Mouse (Mus musculus) retina, adult 2 months (tissue): ENCODE measurements around the gene Foxn3.

ENCODE experiments used
- DNase-seq: peaks from one replicate; pipeline ENCODE4 v3.0.0-alpha.2; 2012; ENCODE audit warnings: low read depth, low spot score

Foxn3 gene

DNA sequence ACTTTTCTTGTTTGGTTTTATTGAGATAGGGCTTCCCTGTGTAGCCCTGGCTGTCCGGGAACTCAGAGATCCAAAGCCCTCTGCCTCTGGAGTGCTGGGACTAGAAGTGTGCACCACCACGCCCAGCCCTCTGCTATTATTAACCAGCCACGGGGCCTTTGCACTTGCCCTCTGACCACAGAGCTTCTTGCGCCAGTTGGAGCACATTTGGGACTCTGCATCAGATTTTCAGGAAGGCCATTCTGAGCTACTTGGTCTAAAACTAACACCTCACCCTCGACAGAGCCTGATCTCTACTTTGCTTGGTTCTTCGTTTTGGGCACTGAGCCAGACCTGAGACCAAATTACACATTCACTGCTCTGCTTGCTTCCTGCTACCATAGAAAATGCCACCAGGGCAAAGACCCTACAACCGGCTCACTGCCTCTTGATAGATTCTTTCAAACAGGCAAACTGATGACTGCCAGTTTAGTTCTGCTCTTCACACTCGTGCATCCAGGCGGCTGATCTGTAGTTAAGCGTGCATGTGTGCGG is 301.2 kb downstream of the Foxn3 start:
- no peak for DNase-seq

DNA sequence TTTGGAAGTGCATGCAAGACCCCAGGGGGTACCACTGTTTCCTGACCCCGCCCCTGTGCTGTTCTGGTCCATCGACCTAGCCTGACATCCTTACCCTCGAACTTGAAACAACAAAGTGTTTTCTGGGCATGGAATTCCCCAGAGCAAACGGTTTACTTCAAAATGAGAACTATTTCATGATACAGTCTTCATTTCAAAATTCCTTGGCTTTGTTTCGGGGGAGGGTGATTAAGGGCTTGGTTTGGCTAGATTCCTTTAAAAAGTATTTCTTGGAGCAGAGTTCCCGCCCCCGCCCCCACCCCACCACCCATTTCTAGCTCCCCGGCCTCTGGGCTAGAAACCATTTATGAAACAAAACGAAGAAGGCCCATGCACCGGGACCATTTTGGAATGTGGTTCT is 303.2 kb downstream of the Foxn3 start:
- no peak for DNase-seq

DNA sequence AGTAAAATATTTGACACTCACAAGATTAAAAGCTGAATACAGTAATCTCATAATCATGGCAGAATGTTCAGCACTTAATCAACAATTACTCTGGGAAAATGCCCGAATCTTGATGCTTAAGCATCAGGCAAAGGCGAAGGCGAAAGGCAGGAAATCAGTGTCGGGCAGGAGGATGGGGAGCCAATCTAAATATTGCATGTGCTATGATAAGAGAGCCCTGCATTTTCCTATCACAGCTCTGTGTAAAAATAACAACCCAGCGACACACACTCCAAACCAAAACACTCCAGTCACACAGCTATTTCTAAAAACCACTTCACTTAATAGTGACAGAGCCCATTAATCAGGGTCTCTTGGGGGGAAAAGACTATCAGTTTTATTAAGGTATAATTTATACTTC is 305.8 kb downstream of the Foxn3 start:
- no peak for DNase-seq

DNA sequence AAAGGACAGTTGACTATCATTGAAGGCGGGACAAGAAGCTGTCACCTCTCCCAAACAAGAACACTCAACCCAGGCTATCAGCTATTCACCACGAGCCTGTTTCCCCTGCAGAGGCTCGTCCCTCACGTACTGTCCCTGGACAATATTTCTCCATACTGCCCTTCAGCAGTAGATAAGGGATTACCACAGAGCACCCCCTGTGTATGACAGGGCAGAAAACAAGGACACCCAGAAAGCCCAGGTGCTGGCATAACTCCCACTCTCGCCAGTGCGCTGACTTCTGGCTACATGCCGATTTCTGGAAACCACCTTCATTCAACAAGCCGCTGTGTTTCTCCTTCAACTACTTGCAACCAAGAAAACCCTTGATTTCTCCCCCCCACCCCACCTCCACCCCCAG is 306.4 kb downstream of the Foxn3 start:
- DNase-seq, result no peak

DNA sequence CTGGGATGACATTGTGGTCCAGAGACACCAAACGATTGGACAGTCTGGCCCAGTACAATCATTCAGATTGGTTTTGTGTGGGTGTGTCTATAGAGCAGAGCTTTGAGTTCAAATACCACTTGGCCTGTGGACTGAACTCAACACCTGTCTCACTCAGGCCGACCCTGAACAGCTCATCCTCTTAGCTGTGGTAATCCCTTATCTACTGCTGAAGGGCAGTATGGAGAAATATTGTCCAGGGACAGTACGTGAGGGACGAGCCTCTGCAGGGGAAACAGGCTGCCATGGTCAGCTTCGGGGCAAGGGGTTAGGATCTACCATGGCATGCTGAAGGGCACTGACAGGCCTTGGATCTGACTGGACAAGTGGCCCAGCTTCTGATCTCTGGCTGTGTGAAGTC is 306.9 kb downstream of the Foxn3 start:
- DNase-seq, result no peak

DNA sequence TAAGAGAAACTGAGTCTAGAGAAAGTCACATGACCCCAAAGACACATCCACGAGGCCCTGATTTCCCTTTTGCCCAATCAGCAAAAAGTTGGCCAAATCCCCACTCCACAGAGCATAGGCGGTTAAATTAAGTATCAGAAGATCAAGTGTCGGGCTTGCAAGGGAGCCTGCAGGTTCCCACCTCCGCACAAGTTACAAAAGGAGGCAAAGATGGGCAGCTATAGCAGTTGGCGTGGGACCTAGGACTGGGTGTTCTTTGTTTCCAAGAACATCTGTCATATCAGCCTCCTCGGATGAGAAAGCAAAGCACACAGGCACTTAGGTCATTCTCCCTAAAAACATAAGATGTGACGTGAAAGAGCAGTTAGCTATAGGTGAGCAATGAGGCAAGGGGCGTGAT is 308.9 kb downstream of the Foxn3 start:
- DNase-seq, result no peak

DNA sequence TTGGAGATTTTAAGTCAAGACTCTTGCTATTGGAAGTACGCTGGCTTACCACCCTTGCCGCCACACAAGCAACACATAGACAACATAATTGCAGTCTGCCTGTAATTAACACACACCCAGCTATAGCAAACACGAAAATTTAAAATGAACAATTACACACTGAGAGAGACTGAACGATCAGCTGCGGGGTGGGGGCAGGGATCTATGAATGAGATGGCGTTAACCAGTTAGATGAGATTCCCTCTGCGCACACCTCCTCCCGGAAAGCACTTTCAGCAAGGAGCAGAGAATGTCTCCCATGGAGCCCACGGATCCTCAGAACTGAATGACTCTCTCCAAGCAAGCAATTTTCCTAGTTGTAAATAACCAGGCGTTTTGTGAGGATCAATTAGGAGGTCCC is 309.8 kb downstream of the Foxn3 start:
- DNase-seq, result no peak

DNA sequence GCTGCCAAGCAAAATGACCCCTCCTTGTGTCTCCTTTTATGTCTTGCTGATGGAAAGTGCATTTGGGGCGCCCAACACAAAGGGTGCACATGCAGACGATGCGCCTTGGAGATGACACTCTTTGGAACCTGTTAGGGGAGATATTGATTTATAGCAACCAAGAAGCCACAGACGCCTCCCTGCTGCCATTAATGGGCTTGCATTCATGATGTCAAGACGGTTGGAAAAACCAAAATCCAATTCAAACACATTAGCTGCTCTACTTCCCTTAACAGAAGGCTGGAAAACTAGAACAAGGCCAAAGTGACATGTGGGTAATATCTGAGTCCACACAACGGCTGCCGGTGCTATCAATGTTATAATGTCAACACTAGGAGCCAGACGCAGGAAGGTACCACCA is 314.8 kb downstream of the Foxn3 start:
- DNase-seq, result no peak

DNA sequence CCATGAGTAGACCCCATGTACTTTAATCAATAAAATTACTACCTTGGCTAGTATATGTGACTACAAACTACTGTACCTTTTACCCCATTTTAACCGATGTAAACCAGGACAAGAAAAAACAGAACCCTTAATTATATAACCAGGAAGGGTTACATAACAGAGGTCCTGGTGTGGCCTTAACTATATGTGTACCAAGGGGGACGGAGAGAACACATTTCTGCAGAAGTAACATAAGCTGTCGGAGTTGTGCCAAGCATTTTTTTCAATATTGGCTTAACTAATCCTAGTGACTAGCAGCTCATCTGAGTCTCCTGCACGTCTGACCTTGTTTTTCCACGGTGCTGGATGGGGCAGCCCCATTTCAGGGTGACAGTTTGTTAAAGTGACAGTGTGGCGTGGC is 315.4 kb downstream of the Foxn3 start:
- peak; percentile 25 for DNase-seq

DNA sequence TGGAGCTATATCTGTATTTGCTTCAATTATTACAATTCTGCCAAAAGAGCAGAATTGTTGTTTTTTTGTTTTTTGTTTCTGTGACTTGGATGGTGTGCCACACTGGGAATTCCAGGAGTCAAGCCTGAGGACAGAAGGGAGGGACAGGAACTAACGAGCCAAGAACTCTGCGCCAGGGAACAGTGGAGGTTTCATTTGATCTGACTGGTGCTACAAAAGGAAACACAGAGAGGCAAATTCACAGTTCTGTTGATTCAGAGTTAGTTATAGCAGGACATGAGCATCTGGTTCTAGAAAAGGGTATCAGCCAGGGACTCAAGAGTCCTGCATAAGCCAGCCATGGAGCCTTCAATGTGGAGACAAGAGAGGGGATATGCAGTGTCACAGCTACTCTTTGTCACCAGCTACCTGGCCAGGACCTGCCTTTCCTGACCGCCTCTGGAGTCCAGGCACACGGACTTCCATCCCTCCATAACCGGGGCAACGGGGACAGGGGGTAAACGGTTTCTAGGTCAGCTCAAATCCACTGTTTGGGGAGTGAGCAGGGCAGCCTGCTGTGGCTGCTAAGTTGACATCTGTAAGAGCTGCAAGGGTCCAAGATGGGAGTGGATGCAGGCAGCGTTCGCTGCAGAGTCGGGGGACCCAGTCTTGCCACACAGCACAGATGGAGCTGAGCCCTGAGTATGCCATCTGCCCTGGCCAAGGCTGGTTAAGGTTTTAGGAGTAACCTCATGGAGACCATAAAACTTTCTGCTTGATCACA is 316.2 kb downstream of the Foxn3 start:
- no peak for DNase-seq

DNA sequence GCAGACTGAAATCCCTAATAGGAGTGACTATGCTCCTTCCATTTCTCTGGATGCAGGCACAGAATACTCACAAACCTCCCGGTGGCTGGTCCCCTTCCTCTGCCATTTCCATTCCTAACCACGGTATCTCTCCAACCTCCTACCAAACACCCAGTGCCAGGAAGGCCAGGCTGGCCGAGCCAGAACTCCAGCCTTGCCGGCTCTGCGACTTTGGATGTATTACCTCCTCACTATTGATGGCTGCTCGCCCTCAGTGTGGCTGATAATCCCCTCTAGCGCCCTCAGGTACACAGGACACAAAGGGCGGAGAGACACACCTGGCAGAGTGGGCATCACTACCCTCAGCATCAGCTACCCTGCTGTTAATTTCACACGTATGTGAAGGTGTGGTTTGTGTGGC is 318.7 kb downstream of the Foxn3 start:
- DNase-seq, result no peak

DNA sequence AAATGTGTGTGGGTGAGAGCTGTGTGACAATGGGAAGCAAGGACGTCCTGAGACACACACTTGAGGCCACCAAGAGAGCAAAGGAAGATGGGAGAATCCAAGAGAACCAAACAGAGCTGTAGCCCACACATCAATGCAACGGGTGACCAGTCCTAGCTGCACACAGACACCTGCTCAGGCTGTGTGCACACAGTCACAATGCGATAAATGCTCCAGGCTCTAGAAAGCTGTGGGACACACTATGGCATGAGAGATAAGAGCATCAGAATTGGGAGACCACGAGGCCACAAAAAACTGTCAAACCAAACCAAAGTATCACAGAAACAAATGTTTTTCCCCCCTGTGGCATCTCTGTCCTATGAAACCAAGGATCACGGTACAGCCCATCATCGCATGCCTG is 319.1 kb downstream of the Foxn3 start:
- DNase-seq, result no peak

DNA sequence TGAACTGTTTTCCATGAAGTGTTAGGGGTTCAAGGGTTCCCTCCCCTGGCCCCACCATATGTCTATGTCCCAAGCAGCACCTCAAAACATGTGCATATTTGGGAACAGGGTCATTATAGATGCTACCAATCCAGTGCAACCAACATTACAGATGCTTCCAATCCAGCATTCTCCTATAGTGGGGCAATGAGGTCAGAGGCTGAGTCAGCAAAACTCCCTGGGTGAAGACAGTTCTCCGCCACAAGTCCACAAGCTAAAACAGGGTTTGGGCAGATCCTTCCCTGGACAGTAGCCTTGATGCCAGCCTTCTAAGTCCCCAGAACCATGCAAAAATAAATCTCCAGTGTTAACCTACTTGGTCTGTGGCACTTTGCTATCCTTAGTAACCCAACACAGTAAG is 320.1 kb downstream of the Foxn3 start:
- DNase-seq, result no peak

DNA sequence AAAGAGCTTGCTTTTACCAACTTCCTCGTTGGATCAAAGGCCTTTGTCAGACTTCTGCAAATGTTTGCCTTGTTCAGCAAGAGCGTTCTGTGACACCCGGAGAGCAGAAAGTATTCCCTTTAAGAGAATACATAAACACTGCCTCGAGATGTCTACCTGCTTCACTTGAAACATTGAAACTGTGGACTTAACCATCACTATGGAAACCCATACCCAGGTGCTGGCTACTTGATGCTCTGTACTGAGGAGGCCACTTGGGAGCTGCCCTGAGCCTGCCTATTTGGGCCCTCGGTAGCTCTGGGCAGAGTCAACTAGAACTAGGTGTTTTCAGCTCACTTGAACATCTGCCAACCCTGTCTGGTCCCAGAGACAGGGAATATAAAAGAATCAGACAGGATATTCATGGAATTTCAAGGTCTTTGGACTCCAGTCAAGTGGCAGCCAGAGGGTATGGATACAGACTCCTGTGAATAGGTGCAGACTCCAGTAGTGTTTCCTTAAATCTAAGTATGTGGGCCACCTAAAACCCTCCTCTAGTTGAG is 323.1 kb downstream of the Foxn3 start:
- no peak for DNase-seq

DNA sequence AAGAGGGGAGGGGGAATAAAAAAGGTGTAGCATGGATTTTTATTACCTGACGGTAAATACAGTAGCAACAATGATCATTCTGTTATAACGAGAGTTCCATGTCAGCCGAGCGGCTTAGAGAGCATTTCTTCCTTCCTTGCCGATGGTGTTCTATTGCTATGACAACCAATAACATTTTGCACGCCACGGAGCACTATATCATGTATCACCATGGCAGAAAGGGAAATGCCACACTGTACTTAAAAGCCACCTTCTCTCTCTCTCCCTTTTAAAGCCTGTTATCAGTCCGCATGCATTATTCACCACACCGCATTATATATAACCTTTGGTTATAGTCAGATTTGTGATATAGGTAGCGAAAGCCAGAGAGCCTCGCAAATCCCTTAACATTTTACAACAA is 323.6 kb downstream of the Foxn3 start:
- DNase-seq, result no peak

DNA sequence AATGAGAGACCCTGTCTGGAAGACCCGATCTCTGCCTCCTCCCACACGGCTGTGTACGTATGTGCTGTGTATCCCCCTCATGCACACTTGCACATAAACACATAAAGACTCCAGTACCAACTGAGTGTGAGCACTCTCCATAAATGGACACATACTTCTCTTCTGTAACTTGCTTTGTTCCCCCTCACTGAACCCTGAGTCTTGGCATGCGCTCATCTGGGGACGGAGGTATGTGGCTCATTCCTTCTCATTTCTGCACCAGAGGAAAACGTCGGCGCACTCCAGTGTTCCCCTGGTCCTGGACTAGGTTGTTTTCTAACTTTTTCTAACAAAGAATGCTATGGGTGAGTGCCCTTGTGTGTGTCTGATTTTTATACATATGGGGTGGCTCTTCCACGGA is 325.9 kb downstream of the Foxn3 start:
- DNase-seq, result no peak

DNA sequence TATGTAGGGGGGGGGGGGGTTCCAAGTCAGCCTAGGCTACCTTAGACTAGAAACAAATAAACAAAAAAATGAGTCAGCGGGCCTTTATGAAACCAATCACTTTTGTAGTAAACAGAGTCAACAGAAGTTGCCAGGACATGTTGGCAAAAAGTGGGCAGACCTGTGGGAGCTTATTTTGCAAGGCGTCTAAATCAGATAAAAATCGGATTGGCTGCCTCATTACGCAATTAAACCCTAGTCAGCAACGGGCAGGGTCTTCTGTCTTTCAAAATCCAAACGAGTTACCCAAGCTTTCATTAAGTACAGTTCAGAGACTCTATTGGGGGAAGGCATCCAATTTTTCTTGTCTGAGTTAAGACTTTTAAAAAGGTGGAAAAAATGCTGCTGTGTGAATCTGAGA is 329.0 kb downstream of the Foxn3 start:
- DNase-seq, result no peak

DNA sequence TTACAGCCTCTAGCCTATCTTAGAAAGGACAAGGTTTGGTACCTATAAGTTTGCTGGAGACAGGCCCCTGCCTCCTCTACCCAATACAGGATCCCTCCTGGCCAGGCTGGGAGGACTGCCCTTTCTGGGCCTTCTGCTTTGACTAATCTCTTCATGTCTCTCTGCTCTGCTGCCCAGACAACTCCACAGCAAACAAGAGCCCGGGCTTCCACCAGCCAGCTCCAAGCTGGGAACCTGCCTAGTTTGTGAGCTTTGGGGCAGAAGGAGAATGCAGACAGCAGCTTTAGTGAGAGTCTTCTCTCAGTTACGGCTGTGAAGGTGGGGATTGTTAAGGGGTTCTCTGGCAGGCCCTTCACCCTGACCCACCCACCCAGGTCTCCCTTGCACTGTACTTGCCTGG is 330.0 kb downstream of the Foxn3 start:
- DNase-seq, result no peak

DNA sequence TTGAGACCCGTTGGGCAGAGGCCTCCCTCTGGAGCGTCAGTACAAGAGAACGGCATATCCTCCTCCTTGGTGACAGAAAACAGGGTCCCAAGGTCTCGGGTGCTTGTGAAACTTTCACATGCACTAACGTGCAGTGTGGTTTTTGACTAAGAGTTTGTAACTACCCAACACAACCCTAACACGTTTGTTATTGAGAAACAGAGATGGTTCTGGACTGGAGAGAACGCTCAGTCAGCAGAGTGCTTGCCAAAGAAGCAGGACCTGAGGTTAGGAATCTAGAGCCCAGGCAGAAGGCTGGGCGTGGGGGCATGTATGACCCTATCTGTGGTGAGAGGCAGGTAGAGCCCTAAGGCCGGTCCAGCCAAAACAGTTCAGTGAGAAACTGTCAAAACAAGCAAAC is 330.9 kb downstream of the Foxn3 start:
- DNase-seq, result no peak

DNA sequence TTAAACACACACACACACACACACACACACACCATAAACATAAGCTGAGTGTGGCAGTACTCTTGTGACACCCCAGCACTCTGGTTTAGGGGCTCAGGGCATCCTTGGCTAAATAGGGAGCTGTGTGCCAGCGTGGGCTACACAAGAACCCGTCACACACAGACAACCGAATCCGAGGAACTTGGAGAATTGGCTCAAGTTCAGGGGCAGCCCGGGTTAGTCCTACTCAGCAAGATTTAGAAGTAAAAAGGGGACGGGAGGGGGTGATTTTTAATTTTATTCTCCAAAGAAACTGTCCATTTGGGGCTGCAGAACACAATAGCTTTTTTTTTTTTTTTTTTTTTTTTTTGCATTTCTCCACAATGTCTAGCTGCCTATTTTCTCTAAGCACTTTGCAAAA is 332.1 kb downstream of the Foxn3 start:
- no peak for DNase-seq

DNA sequence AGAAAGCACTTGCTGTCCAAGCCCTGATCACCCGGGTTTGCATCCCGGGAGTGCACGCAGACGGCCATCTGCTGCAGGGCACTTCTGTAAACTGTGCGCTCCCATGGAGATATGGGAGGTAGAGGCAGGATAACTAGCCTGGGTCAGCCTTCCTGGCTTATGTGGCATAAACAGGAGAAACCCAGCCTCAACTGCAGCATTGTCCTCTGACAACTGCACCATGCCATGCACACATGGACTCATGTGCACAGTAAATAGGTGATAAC is 332.7 kb downstream of the Foxn3 start:
- no peak for DNase-seq

DNA sequence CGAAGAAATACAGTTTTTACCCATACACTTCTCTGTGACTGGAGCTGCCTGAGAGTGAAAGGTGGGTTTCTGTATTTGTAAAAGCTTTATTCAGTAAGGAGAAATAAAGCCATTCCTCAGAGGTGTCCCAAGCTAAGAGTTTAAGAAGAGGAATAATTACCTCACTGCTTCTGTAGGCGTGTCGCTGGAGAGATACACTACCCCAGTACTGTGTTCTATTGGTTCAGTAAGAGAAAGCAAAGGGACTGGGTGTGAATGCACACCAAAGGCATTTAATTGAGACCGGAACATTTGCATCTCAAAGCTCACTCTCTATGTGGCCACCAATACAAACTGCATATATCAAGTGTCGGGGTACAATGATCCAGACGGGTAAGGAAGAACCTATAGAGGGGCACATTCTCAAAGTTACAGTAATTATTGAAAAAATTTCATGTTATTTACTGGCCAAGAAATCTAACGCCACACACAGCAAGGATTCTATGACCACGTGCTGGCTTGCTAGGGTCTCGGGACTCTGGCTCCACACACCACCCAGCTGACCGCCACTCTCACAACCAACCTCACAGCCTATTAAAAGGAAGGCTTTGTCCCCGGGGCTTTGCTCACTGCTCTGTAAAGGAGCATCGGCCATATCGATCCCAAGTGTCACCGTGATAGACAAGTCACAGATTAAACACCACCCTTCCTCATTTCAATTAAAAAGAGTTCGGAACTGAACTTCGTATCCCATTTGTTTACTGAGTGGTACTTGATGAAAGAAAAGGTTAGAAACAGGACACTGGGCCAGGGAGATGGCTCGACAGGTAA is 333.2 kb downstream of the Foxn3 start:
- DNase-seq, result no peak

DNA sequence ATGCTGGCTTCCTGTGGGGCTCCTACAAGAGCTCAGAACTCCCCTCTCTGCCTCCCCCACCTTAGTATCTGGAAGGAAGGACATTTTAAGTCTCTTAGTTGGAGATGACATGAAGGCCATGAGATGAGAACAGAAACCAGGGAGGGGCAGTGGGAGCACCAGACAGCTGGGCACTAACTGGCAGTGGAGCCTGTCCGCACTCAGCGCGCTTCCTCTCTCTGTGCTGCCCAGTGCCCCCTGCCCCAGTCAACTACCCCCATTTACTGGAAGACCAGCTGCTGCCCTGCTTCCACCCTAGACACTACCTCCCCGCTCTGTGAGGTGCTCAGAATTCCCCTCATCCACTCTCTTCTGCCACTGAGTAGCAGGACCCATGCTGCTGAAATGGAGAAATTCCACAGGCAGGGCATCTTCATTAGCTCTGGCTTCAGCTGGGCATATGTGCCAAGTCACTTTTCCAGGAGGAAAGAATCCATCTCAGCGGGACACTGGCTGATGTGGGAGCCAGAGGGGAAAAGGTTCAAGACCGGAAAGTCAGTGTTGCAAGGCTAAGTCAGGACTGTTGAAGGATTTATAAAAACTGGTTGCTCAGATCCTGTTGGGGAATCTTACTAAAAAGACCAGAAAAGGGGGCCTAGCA is 335.9 kb downstream of the Foxn3 start:
- no peak for DNase-seq
